Mouse (Mus musculus): ENCODE results near the gene Ctcfl.

DNA sequence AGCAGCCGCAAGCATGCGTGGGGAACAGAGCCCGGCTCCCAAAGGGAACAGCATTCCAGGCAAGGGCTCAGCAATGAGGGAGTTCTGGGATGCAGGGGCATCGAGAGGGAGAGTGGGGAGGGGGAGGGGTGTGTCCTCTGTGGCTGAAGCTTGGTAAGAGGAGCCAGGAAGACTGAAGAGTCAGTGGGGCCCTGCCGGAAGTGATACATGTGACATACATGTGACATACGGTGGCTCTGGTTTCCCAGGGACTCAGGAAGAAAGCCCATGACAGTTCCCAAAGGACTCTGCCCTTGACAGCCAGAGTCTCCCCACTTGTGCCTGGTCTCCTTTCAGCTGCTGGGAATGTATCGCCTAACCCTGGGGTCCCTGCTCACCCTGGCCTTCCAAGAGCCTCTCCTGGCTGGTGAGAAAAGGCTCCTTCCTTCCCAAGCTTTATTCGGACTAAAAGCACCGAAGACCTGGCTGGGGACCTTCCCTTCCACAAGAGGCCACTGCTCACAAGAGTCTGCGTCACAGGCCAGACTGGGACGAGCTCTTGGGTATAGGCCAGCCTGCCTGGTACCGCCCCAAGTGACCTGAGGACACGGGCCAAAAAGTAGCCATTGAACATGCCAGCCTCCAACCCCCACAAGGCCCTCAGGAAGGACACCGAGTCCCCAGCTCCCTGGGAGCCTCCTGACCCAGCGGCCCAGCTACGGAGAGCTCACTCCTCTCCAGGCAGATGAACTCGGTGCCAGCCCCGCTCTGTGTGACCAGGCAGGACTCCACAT, 74.9 kb downstream of the Ctcfl start:
- no peak for TF ChIP-seq CTCF (IDR thresholded peaks at IDR 0.05)
- no peak for TF ChIP-seq EP300 (IDR thresholded peaks at IDR 0.05)
